In the genomic region with DNA sequence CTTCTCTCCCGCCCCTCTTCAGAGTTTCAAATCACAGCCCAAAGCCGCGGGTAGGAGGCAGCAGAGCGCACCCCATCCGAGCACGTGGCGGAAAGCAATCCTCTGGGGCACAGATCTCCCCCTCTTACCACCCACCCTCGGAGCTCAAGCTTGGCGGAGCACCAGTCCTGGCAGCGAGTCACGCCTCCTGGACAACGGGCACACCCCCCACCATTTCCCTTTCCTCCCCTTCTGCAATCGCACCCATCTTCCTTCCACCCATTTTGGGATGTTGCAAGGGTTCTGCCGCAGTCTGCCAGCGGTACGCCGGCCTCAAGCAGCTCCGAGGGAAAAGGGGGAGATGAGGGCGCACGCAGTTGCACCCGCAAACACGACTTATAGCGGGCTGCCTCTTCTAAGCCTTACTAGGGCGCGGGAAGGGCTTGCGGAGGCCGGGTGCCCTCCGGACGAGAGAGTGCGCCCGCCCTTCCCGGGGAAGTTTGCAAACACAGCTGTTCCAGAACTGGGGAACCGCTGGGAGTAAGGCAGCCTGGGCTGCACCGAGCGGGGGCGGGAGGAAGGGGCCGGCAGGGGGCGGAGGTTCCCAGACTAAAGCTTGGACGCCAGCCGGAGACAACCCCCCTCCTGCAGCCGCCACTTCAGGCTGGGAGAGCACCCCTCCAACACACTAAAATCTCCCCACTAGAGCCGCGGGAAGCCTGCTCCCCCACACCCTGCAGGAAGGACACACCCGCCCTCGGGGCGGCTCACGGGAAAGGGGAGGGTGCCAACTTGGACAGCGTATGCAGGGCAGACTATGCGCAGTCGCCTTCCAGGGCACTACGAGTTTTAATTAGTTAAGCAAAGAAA, we compare ENCODE assay signal across 8 mouse cellular contexts. TPM values are rescaled to one million over a fixed set of nuclear protein-coding genes. Genes with fewer than 3 reads are reported as not detected.
DNase-seq lines count a peak whose midpoint lies in the region; ATAC-seq and TF ChIP-seq lines count a peak whose summit lies in the region.

No protein-coding gene starts in this region.

- peak overlapping the region; percentile 62 for H3K9ac ChIP-seq in hindbrain, embryonic 15.5 days

- POLR2A ChIA-PET in Patski (lab: Charles Lee), result interaction anchor here (0.9 to 1.4 kb wide), 4 partner anchors 19 to 618 kb away, joined by 3 read pairs; no protein-coding TSS in a partner anchor

- TF ChIP-seq CTCF in Patski (IDR thresholded peaks at IDR 0.05), result no peak
- TF ChIP-seq CTCF in gastrocnemius, adult 2 months (IDR thresholded peaks at IDR 0.05), result peak; percentile 75

- intact Hi-C loops in gastrocnemius, adult 2 months (cut with DNase I), result loop anchor here (2.0 to 5.0 kb wide), 3 partner anchors 202 to 618 kb away; a partner anchor contains a TSS

- H3K4me3 ChIP-seq in gastrocnemius, adult 2 months, result peak overlapping the region; percentile 79
- peak overlapping the region; percentile 57 for H3K4me3 ChIP-seq in hindbrain, embryonic 15.5 days

- H3K4me1 ChIP-seq in hindbrain, embryonic 15.5 days (replicated peaks), result peaks cover 66% of the 10 kb centered on the region

- CTCF ChIA-PET in Patski (lab: Charles Lee), result interaction anchor here (0.7 to 6.2 kb wide), 10 partner anchors 13 to 618 kb away, joined by 3 to 32 read pairs (median 6); no protein-coding TSS in a partner anchor

- WGBS in hindbrain, embryonic 15.5 days, result under 1% methylated on average over 51 of the region's 51 CpGs

- DNase-seq in Patski (ENCODE audit: low read depth, low spot score), result no peak
- peak; percentile 48 to 67 for DNase-seq in cerebellum, postnatal 25 days
- DNase-seq in gastrocnemius, adult 2 months, result peak; percentile 89
- peak; percentile 55 to 61 for DNase-seq in left cerebral cortex, adult 18-20 months (ENCODE audit: low spot score in 2 of 2)
- DNase-seq in lung, postnatal 25 days (ENCODE audit: low spot score), result peak; percentile 89
- peak; percentile 67 for DNase-seq in retina, adult 2 months (ENCODE audit: low read depth, low spot score)
- DNase-seq in urinary bladder, adult 18-20 months (ENCODE audit: low spot score in 2 of 2), result peak; percentile 72 to 81

- H3K9me3 ChIP-seq in hindbrain, embryonic 15.5 days, result no peaks in the 10 kb centered on the region

- no peaks in the 10 kb centered on the region for H3K27me3 ChIP-seq in Patski
- 0 out of 2 replicates have a peak, but pooled peaks cover 3% of the 10 kb centered on the region for H3K27me3 ChIP-seq in hindbrain, embryonic 15.5 days

- in situ Hi-C loops in Patski (cut with MboI; ENCODE audit: low pct_unique_long_range_greater_than_20kb), result loop anchor here (5.0 to 10.0 kb wide), 5 partner anchors 300 to 823 kb away; no protein-coding TSS in a partner anchor

- peak overlapping the region; percentile 96 for H3K27ac ChIP-seq in gastrocnemius, adult 2 months
- H3K27ac ChIP-seq in hindbrain, embryonic 15.5 days (replicated peaks), result peak overlapping the region; percentile 76

- peak; percentile 40 for ATAC-seq in Patski
- ATAC-seq in hindbrain, embryonic 15.5 days (ENCODE audit: low FRiP score, low read depth), result peak; percentile 51

- no peaks in the 10 kb centered on the region for H3K36me3 ChIP-seq in hindbrain, embryonic 15.5 days

- H3K4me2 ChIP-seq in hindbrain, embryonic 15.5 days, result peak overlapping the region; percentile 98

RNA-seq across cellular contexts. Expression of a gene that starts 2.0 kb away (rescaled TPM):
- 37.3 TPM for polyA plus RNA-seq in Patski (2021)
- total RNA-seq in gastrocnemius, adult 2 months (2021), result 1 to 10 TPM; 5.3 to 6.7 TPM
- 10.6 and 12.3 TPM in 2 replicates for polyA plus RNA-seq in hindbrain, embryonic 15.5 days (2015; fragmentation: Nextera tagmentation; extraction: Ambion mirVana)
- total RNA-seq in left cerebral cortex, adult 18-20 months (2021), result 1 to 10 TPM; 5.6 to 6.7 TPM
